Mouse (Mus musculus): Measurements from ENCODE around the gene Arhgap1. TPM values are rescaled to one million over a fixed set of nuclear protein-coding genes. Genes with fewer than 3 reads are reported as not detected.

Arhgap1 gene
- total RNA-seq, 2 experiments from 2014 or later, result 24.7 to 27.7 TPM

- DNase-seq (ENCODE audit: low spot score), result no peak
Observed at GRCm38 (mm10) chr2:91682850-91683249, 33.2 kb downstream of the Arhgap1 start.

GRCm38 (mm10) chr2:91683919-91684318 is 34.3 kb downstream of the Arhgap1 start:
- no peak for DNase-seq (ENCODE audit: low spot score)
- intact Hi-C loops (cut with DNase I), result no loop called here

More at GRCm38 (mm10) chr2:91682850-91683249, 33.2 kb downstream of the Arhgap1 start:
- intact Hi-C loops (cut with DNase I), result no loop called here

- intact Hi-C loops (cut with DNase I), result no loop called here
- DNase-seq (ENCODE audit: low spot score), result peak; percentile 35
Observed at GRCm38 (mm10) chr2:91689452-91689851, 39.8 kb downstream of the Arhgap1 start.

- intact Hi-C loops (cut with DNase I), result no loop called here
- no peak for DNase-seq (ENCODE audit: low spot score)
Observed at GRCm38 (mm10) chr2:91695436-91696224, 46.0 kb downstream of the Arhgap1 start.

GRCm38 (mm10) chr2:91696225-91696590 is 46.5 kb downstream of the Arhgap1 start:
- intact Hi-C loops (cut with DNase I), result no loop called here
- no peak for DNase-seq (ENCODE audit: low spot score)

- intact Hi-C loops (cut with DNase I), result no loop called here
- DNase-seq (ENCODE audit: low spot score), result no peak
Observed at GRCm38 (mm10) chr2:91699225-91699624, 49.6 kb downstream of the Arhgap1 start.

- intact Hi-C loops (cut with DNase I), result no loop called here
- DNase-seq (ENCODE audit: low spot score), result no peak
Observed at GRCm38 (mm10) chr2:91701366-91701765, 51.7 kb downstream of the Arhgap1 start.

- intact Hi-C loops (cut with DNase I), result no loop called here
- DNase-seq (ENCODE audit: low spot score), result no peak
Observed at GRCm38 (mm10) chr2:91705736-91706135, 56.1 kb downstream of the Arhgap1 start.

GRCm38 (mm10) chr2:91706456-91706855 is 56.8 kb downstream of the Arhgap1 start:
- no peak for DNase-seq (ENCODE audit: low spot score)
- intact Hi-C loops (cut with DNase I), result no loop called here

- intact Hi-C loops (cut with DNase I), result no loop called here
- no peak for DNase-seq (ENCODE audit: low spot score)
Observed at GRCm38 (mm10) chr2:91708361-91708760, 58.7 kb downstream of the Arhgap1 start.

- intact Hi-C loops (cut with DNase I), result loop anchor here (2.0 kb wide), 1 partner anchor 20 kb away; the partner anchor contains the start of gene Ambra1
- peak; percentile 84 for DNase-seq (ENCODE audit: low spot score)
Observed at GRCm38 (mm10) chr2:91710272-91711234, 60.9 kb downstream of the Arhgap1 start, which contains the start of the genes Atg13 and Harbi1. Atg13 (minus strand) TSS chr2:91710576. Harbi1 (plus strand) TSS chr2:91710852.

- DNase-seq (ENCODE audit: low spot score), result no peak
- intact Hi-C loops (cut with DNase I), result loop anchor here (2.0 kb wide), 1 partner anchor 19 kb away; the partner anchor contains the start of gene Ambra1
Observed at GRCm38 (mm10) chr2:91711256-91711925, 61.7 kb downstream of the Arhgap1 start.

- DNase-seq (ENCODE audit: low spot score), result no peak
- intact Hi-C loops (cut with DNase I), result no loop called here
Observed at GRCm38 (mm10) chr2:91714921-91715320, 65.3 kb downstream of the Arhgap1 start.

GRCm38 (mm10) chr2:91718276-91718675 is 68.6 kb downstream of the Arhgap1 start:
- intact Hi-C loops (cut with DNase I), result no loop called here
- no peak for DNase-seq (ENCODE audit: low spot score)

Other genes starting within 250 kb of the Arhgap1 start
- gene 1110051M20Rik, start 205.2 kb upstream of the Arhgap1 start, total RNA-seq (2021), result 10 to 100 TPM in 1 of 2 experiments, 1 to 10 TPM in 1; 7.0 to 14.0 TPM
- 10 to 100 TPM in 1 of 2 experiments, 1 to 10 TPM in 1; 9.7 to 12.0 TPM for gene Lrp4, start 192.3 kb upstream of the Arhgap1 start, total RNA-seq (2021)
- 10 to 100 TPM; 45.0 to 49.6 TPM for gene Ckap5, start 123.1 kb upstream of the Arhgap1 start, total RNA-seq (2021)
- not detected for gene F2, start 13.4 kb upstream of the Arhgap1 start, total RNA-seq (2021)
- gene Zfp408, start 69 bp upstream of the Arhgap1 start, total RNA-seq (2021), result 1 to 10 TPM; 5.2 to 5.7 TPM
- 10 to 100 TPM; 39.2 to 48.4 TPM for gene Atg13, start 60.7 kb downstream of the Arhgap1 start, total RNA-seq (2021)
- 1 to 10 TPM; 5.9 to 6.2 TPM for gene Harbi1, start 61.0 kb downstream of the Arhgap1 start, total RNA-seq (2021)
- gene Ambra1, start 80.3 kb downstream of the Arhgap1 start, total RNA-seq (2021), result 10 to 100 TPM; 14.5 to 16.8 TPM